Mouse (Mus musculus): ENCODE results near the gene Crat.

DNA sequence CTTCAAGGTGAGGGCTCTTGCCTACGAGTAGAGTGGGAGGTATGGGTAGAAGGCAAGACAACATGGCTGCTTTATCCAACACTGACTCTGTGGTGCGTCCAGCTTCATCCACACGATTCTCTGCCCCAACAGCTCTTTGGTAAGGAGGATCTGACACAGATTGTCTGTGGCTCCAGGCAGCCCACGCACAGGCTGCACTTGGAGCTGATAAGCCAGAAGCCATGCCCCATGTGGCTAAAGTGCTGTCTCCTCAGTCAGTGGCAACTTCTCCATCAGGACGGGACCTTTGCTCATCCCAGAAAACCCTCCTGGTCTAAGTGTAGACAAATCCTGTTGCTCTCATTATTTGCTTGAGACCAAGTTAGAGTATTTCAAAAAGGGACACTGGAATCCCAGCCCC is 39.0 kb upstream of the Crat start:
- TF ChIP-seq EP300 (optimal IDR thresholded peaks at IDR 0.05) (no peak), CTCF (IDR thresholded peaks at IDR 0.05; ENCODE audit: low read depth) (no peak)
